In genomic region chr13:104822411-104822838, GRCm38 (mm10) we compare ENCODE assay signal across 10 mouse cellular contexts. TPM values are rescaled to one million over a fixed set of nuclear protein-coding genes. Genes with fewer than 3 reads are reported as not detected.
DNase-seq lines count a peak whose midpoint lies in the region; ATAC-seq lines count a peak whose summit lies in the region.
"Had no signal": no experiment of that assay in that cellular context is flagged by ENCODE, and none has a peak within 500 bp of the region (broad histone marks: within the 10 kb centered on the region; RNA-seq: fewer than 3 reads in every experiment).

No protein-coding gene starts in this region.

- 0 out of 2 replicates have a peak overlapping the region, but pooled peaks have one; percentile 2 for H3K27ac ChIP-seq in heart, embryonic 12.5 days (ENCODE audit: poor library complexity, severe bottlenecking)
- H3K27ac ChIP-seq in forebrain, embryonic 12.5 days: no peak overlapping the region
- no peak overlapping the region for H3K27ac ChIP-seq in liver, embryonic 12.5 days

- DNase-seq in heart, adult 8-10 months (ENCODE audit: low spot score): no peak
- peak; percentile 10 for DNase-seq in MEL-GATA-1-ER (ENCODE audit: extremely low read depth, low read depth)
- DNase-seq in right cerebral cortex, postnatal 14 days: no peak
- DNase-seq in layer of hippocampus, adult 18-20 months (ENCODE audit: low spot score in 2 of 2): no peak
- no peak for DNase-seq in kidney, postnatal 10 days
- DNase-seq: right cerebral cortex, adult 18-20 months had no signal

- 0 out of 2 replicates have a peak, but pooled peaks cover 2% of the 10 kb centered on the region for H3K9me3 ChIP-seq in heart, embryonic 12.5 days (replicated peaks)
- H3K9me3 ChIP-seq in forebrain, embryonic 12.5 days: no peaks in the 10 kb centered on the region
- H3K9me3 ChIP-seq in liver, embryonic 12.5 days (replicated peaks): peaks cover under 1% of the 10 kb centered on the region; the same call in 1 of the 2 replicates

- H3K27me3 ChIP-seq in heart, embryonic 12.5 days (replicated peaks): no peaks in the 10 kb centered on the region
- no peaks in the 10 kb centered on the region for H3K27me3 ChIP-seq in forebrain, embryonic 12.5 days
- no peaks in the 10 kb centered on the region for H3K27me3 ChIP-seq in liver, embryonic 12.5 days (replicated peaks)

- no peak overlapping the region for H3K9ac ChIP-seq in heart, embryonic 12.5 days
- H3K9ac ChIP-seq in forebrain, embryonic 12.5 days: no peak overlapping the region
- no peak overlapping the region for H3K9ac ChIP-seq in liver, embryonic 12.5 days

- H3K4me3 ChIP-seq in heart, embryonic 12.5 days: 0 out of 2 replicates have a peak overlapping the region, but pooled peaks have one; percentile 2
- no peak overlapping the region for H3K4me3 ChIP-seq in forebrain, embryonic 12.5 days (replicated peaks)
- H3K4me3 ChIP-seq in liver, embryonic 12.5 days: no peak overlapping the region

- ATAC-seq in heart, embryonic 12.5 days (ENCODE audit: insufficient number of reproducible peaks, low FRiP score): no peak; the same call in 1 of the 2 replicates
- ATAC-seq in forebrain, embryonic 12.5 days (ENCODE audit: low FRiP score): 0 out of 2 replicates have a peak, but pooled peaks have one; percentile 18
- ATAC-seq in liver, embryonic 12.5 days: peak; percentile 31; the same call in 1 of the 2 replicates

- peaks cover 26% of the 10 kb centered on the region for H3K36me3 ChIP-seq in heart, embryonic 12.5 days
- H3K36me3 ChIP-seq in forebrain, embryonic 12.5 days (replicated peaks): peaks cover 6% of the 10 kb centered on the region
- H3K36me3 ChIP-seq in liver, embryonic 12.5 days: peaks cover 28% of the 10 kb centered on the region

- H3K4me1 ChIP-seq in heart, embryonic 12.5 days (replicated peaks): peaks cover 25% of the 10 kb centered on the region
- peaks cover 18% of the 10 kb centered on the region for H3K4me1 ChIP-seq in forebrain, embryonic 12.5 days
- H3K4me1 ChIP-seq in liver, embryonic 12.5 days: peaks cover 44% of the 10 kb centered on the region

- H3K4me2 ChIP-seq in heart, embryonic 12.5 days: peak overlapping the region; percentile 56
- 0 out of 2 replicates have a peak overlapping the region, but pooled peaks have one; percentile 2 for H3K4me2 ChIP-seq in forebrain, embryonic 12.5 days
- H3K4me2 ChIP-seq in liver, embryonic 12.5 days: peak overlapping the region; percentile 39

- 18% methylated on average over 8 of the region's 8 CpGs for WGBS in heart, embryonic 12.5 days
- WGBS in forebrain, embryonic 12.5 days: 37% methylated on average over 8 of the region's 8 CpGs
- 26% methylated on average over 8 of the region's 8 CpGs for WGBS in liver, embryonic 12.5 days (ENCODE audit: insufficient replicate concordance)

RNA-seq across cellular contexts. Expression of gene Cwc27, which starts 5.5 kb away (rescaled TPM):
- 22.3 and 23.8 TPM in 2 replicates for polyA plus RNA-seq in heart, embryonic 12.5 days (2016; fragmentation: Nextera tagmentation; extraction: Ambion mirVana)
- total RNA-seq in heart, adult 8-10 months (2022): 10 to 100 TPM; 11.6 to 15.3 (median 14.0) TPM
- 31.7 and 35.3 TPM in 2 replicates for polyA plus RNA-seq in forebrain, embryonic 12.5 days (2016; fragmentation: Nextera tagmentation; extraction: Ambion mirVana)
- 14.8 and 18.2 TPM in 2 replicates for polyA plus RNA-seq in liver, embryonic 12.5 days (2016; fragmentation: Nextera tagmentation; extraction: Ambion mirVana)
- 10 to 100 TPM; 15.7 to 15.9 TPM for total RNA-seq in layer of hippocampus, adult 18-20 months (2021)

RNA-seq across cellular contexts. Expression of gene Srek1ip1, which starts 30.1 kb away (rescaled TPM):
- polyA plus RNA-seq in heart, embryonic 12.5 days (2016; fragmentation: Nextera tagmentation; extraction: Ambion mirVana): 17.6 and 20.0 TPM in 2 replicates
- 10 to 100 TPM; 18.3 to 21.4 (median 20.7) TPM for total RNA-seq in heart, adult 8-10 months (2022)
- 23.4 and 23.8 TPM in 2 replicates for polyA plus RNA-seq in forebrain, embryonic 12.5 days (2016; fragmentation: Nextera tagmentation; extraction: Ambion mirVana)
- 10.7 and 10.9 TPM in 2 replicates for polyA plus RNA-seq in liver, embryonic 12.5 days (2016; fragmentation: Nextera tagmentation; extraction: Ambion mirVana)
- total RNA-seq in layer of hippocampus, adult 18-20 months (2021): 10 to 100 TPM; 20.9 to 21.8 TPM

RNA-seq across cellular contexts. Expression of gene Shisal2b, which starts 41.3 kb away (rescaled TPM):
- 0.13 TPM in 1 of 2 replicates, not detected in the other for polyA plus RNA-seq in heart, embryonic 12.5 days (2016; fragmentation: Nextera tagmentation; extraction: Ambion mirVana)
- not detected for total RNA-seq in heart, adult 8-10 months (2022)
- not detected in 2 replicates for polyA plus RNA-seq in forebrain, embryonic 12.5 days (2016; fragmentation: Nextera tagmentation; extraction: Ambion mirVana)
- not detected in 2 replicates for polyA plus RNA-seq in liver, embryonic 12.5 days (2016; fragmentation: Nextera tagmentation; extraction: Ambion mirVana)
- total RNA-seq in layer of hippocampus, adult 18-20 months (2021): not detected
- polyA plus RNA-seq: liver, embryonic 16.5 days had no signal

Comparison
In these comparisons a context has a peak if more than half of its experiments do, and no peak if none do; other contexts are left out.
1. H3K4me2 ChIP-seq: peak in every context shown above with its lines; median percentile 56 in heart, embryonic 12.5 days; 39 in liver, embryonic 12.5 days; 2 in forebrain, embryonic 12.5 days.